Mouse (Mus musculus): Measurements from ENCODE around the gene Drap1. TPM values are rescaled to one million over a fixed set of nuclear protein-coding genes. Genes with fewer than 3 reads are reported as not detected.

The Drap1 gene
- polyA plus RNA-seq, 1 experiment from 2014 or later, result 262 TPM

Other genes starting within 250 kb of the Drap1 start
- gene Pacs1, start 151.9 kb downstream of the Drap1 start, polyA plus RNA-seq (2016; fragmentation: Nextera tagmentation; extraction: Ambion mirVana), result 32.5 and 32.8 TPM in 2 replicates
- gene Sf3b2, start 129.5 kb downstream of the Drap1 start, polyA plus RNA-seq (2016; fragmentation: Nextera tagmentation; extraction: Ambion mirVana), result 411 and 418 TPM in 2 replicates
- gene Gal3st3, start 126.6 kb downstream of the Drap1 start, polyA plus RNA-seq (2016; fragmentation: Nextera tagmentation; extraction: Ambion mirVana), result 20.4 and 24.1 TPM in 2 replicates
- gene Catsper1, start 89.2 kb downstream of the Drap1 start, polyA plus RNA-seq (2016; fragmentation: Nextera tagmentation; extraction: Ambion mirVana), result not detected in 2 replicates
- gene Cst6, start 75.4 kb downstream of the Drap1 start, polyA plus RNA-seq (2016; fragmentation: Nextera tagmentation; extraction: Ambion mirVana), result 0.87 and 2.2 TPM in 2 replicates
- 75.9 and 79.9 TPM in 2 replicates for gene Eif1ad, start 58.2 kb downstream of the Drap1 start, polyA plus RNA-seq (2016; fragmentation: Nextera tagmentation; extraction: Ambion mirVana)
- gene Banf1, start 57.8 kb downstream of the Drap1 start, polyA plus RNA-seq (2016; fragmentation: Nextera tagmentation; extraction: Ambion mirVana), result 392 and 402 TPM in 2 replicates
- gene Sart1, start 36.3 kb downstream of the Drap1 start, polyA plus RNA-seq (2016; fragmentation: Nextera tagmentation; extraction: Ambion mirVana), result 115 and 118 TPM in 2 replicates
- gene Tsga10ip, start 22.5 kb downstream of the Drap1 start, polyA plus RNA-seq (2016; fragmentation: Nextera tagmentation; extraction: Ambion mirVana), result 0.17 and 0.28 TPM in 2 replicates
- gene AI837181, start 165 bp upstream of the Drap1 start, polyA plus RNA-seq (2016; fragmentation: Nextera tagmentation; extraction: Ambion mirVana), result 52.4 and 60.3 TPM in 2 replicates
- not detected in 2 replicates for gene Fosl1, start 22.6 kb upstream of the Drap1 start, polyA plus RNA-seq (2016; fragmentation: Nextera tagmentation; extraction: Ambion mirVana)
- gene Ccdc85b, start 32.9 kb upstream of the Drap1 start, polyA plus RNA-seq (2016; fragmentation: Nextera tagmentation; extraction: Ambion mirVana), result 10.1 TPM in 2 replicates
- 144 and 149 TPM in 2 replicates for gene Fibp, start 35.6 kb upstream of the Drap1 start, polyA plus RNA-seq (2016; fragmentation: Nextera tagmentation; extraction: Ambion mirVana)
- 3.6 and 3.9 TPM in 2 replicates for gene Ctsw, start 43.5 kb upstream of the Drap1 start, polyA plus RNA-seq (2016; fragmentation: Nextera tagmentation; extraction: Ambion mirVana)
- gene Efemp2, start 49.0 kb upstream of the Drap1 start, polyA plus RNA-seq (2016; fragmentation: Nextera tagmentation; extraction: Ambion mirVana), result 57.9 and 68.9 TPM in 2 replicates
- gene Mus81, start 63.4 kb upstream of the Drap1 start, polyA plus RNA-seq (2016; fragmentation: Nextera tagmentation; extraction: Ambion mirVana), result 47.7 and 50.1 TPM in 2 replicates
- 3,169 and 3,187 TPM in 2 replicates for gene Cfl1, start 65.5 kb upstream of the Drap1 start, polyA plus RNA-seq (2016; fragmentation: Nextera tagmentation; extraction: Ambion mirVana)
- 0.22 TPM in 1 of 2 replicates, not detected in the other for gene 1700020D05Rik, start 78.8 kb upstream of the Drap1 start, polyA plus RNA-seq (2016; fragmentation: Nextera tagmentation; extraction: Ambion mirVana)
- 35.9 and 36.0 TPM in 2 replicates for gene Snx32, start 85.6 kb upstream of the Drap1 start, polyA plus RNA-seq (2016; fragmentation: Nextera tagmentation; extraction: Ambion mirVana)
- 0.08 and 0.14 TPM in 2 replicates for gene Ovol1, start 135.7 kb upstream of the Drap1 start, polyA plus RNA-seq (2016; fragmentation: Nextera tagmentation; extraction: Ambion mirVana)
- gene Ap5b1, start 143.0 kb upstream of the Drap1 start, polyA plus RNA-seq (2016; fragmentation: Nextera tagmentation; extraction: Ambion mirVana), result 2.2 and 2.6 TPM in 2 replicates
- 137 and 165 TPM in 2 replicates for gene Rnaseh2c, start 176.9 kb upstream of the Drap1 start, polyA plus RNA-seq (2016; fragmentation: Nextera tagmentation; extraction: Ambion mirVana)
- 80.4 and 81.6 TPM in 2 replicates for gene Kat5, start 185.3 kb upstream of the Drap1 start, polyA plus RNA-seq (2016; fragmentation: Nextera tagmentation; extraction: Ambion mirVana)
- 34.2 and 37.6 TPM in 2 replicates for gene Rela, start 212.5 kb upstream of the Drap1 start, polyA plus RNA-seq (2016; fragmentation: Nextera tagmentation; extraction: Ambion mirVana)
- gene Sipa1, start 238.7 kb upstream of the Drap1 start, polyA plus RNA-seq (2016; fragmentation: Nextera tagmentation; extraction: Ambion mirVana), result 18.8 and 20.6 TPM in 2 replicates

All from midbrain, embryonic 12.5 days (tissue).